Mouse (Mus musculus) testis, adult 2 months (tissue): ENCODE measurements around the gene Fam171a2. TPM values are rescaled to one million over a fixed set of nuclear protein-coding genes. Genes with fewer than 3 reads are reported as not detected.

Source experiments
- H3K27ac ChIP-seq: fragments of 200-500 bp; 2 replicates; pipeline ENCODE4 v1.5.1; 2012; ENCODE audit warnings: low read depth, low read length; ENCODE audit not compliant: control insufficient read depth, insufficient read depth
- H3K27me3 ChIP-seq: fragments of 200-500 bp; 2 replicates; pipeline ENCODE4 v1.6.1; 2012; ENCODE audit warnings: mild to moderate bottlenecking, low read length, moderate library complexity; ENCODE audit not compliant: control insufficient read depth, insufficient read depth
- H3K36me3 ChIP-seq: fragments of 200-500 bp; 2 replicates; pipeline ENCODE4 v1.6.1; 2012; ENCODE audit warnings: mild to moderate bottlenecking, low read length; ENCODE audit not compliant: control insufficient read depth, insufficient read depth
- H3K4me1 ChIP-seq: fragments of 200-500 bp; 2 replicates; pipeline ENCODE4 v1.6.1; 2012; ENCODE audit warnings: low read length; ENCODE audit not compliant: control insufficient read depth, insufficient read depth
- H3K4me3 ChIP-seq: fragments of 200-500 bp; 2 replicates; pipeline ENCODE4 v1.5.1; 2012; ENCODE audit warnings: low read depth, mild to moderate bottlenecking, low read length, moderate library complexity, mixed read lengths; ENCODE audit not compliant: control insufficient read depth
- CTCF ChIP-seq: fragments of 200-500 bp; IDR thresholded peaks from 2 replicates; pipeline ENCODE4 v1.5.1; 2012; ENCODE audit warnings: low read depth, mild to moderate bottlenecking, inconsistent platforms, low read length, moderate library complexity; ENCODE audit not compliant: control insufficient read depth, insufficient read depth, insufficient replicate concordance
- POLR2A ChIP-seq: fragments of 200-500 bp; IDR thresholded peaks from 2 replicates; pipeline ENCODE4 v1.6.1; 2012; ENCODE audit warnings: low read depth, mild to moderate bottlenecking, inconsistent platforms, low read length, moderate library complexity; ENCODE audit not compliant: control insufficient read depth
- polyA plus RNA-seq: library from polyadenylated mRNA; depleted of rRNA; stranded (reverse); fragments of >200 nt; gene quantifications from 2 replicates; pipeline ENCODE4 v1.2.3, GENCODE M21; 2012

The Fam171a2 gene
- polyA plus RNA-seq, 1 experiment: 0.88 TPM

DNA sequence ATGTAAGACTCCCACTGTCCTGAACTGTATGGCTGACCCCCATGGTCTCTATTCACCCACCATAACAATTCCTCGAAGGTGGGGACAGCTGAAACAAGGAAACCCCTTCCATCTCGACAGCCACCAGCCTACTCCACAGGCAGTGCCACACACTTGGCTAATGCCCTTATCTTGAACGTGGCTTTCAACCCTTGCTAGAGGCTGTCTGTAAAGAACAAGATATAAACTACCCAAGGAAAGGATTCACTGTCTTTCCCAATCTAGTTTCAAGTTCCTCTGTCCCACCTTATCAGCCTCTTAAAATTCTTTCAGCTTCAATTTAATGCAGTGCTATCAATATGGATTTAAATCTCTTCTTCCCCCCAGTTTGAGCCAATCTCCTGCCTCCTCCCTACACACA lies 17.9 kb downstream of the Fam171a2 start:
- H3K27me3 ChIP-seq: no peaks in the 10 kb centered on the region
- peaks cover 7% of the 10 kb centered on the region for H3K4me1 ChIP-seq
- no peaks in the 10 kb centered on the region for H3K36me3 ChIP-seq
- no peak overlapping the region; the same call in 1 of the 2 replicates for H3K4me3 ChIP-seq
- TF ChIP-seq POLR2A: no peak
- TF ChIP-seq CTCF: no peak
- H3K27ac ChIP-seq: no peak overlapping the region

DNA sequence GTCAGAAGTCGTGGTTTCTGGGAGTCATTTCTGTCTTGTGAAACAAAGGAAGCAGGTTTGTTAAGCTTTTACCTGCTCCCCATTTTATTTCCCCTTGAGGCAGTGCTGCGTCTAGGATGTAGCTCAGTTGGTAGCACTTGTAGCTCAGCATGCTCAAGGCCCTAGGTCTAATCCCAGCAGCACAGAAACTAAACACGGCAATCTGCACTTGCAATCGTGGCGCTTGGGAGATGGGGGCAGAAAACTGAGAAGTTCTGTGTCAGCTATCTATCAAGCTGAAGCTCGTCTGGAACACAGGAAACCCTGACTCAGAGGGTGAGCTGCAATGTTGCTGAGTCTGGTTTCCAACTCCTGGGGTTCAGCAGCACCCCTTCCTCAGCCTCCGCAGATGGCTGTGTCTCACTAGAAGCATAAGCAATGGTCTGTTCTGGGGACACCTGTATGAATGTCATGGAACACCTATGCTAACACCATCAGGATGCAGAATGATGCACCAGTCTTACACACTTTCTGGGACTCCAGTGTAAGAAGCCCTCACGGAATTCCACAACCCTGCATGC lies 18.4 kb downstream of the Fam171a2 start:
- no peak overlapping the region for H3K4me3 ChIP-seq
- no peaks in the 10 kb centered on the region for H3K36me3 ChIP-seq
- peaks cover 7% of the 10 kb centered on the region for H3K4me1 ChIP-seq
- TF ChIP-seq CTCF (no peak), POLR2A (no peak)
- no peaks in the 10 kb centered on the region for H3K27me3 ChIP-seq
- no peak overlapping the region for H3K27ac ChIP-seq

DNA sequence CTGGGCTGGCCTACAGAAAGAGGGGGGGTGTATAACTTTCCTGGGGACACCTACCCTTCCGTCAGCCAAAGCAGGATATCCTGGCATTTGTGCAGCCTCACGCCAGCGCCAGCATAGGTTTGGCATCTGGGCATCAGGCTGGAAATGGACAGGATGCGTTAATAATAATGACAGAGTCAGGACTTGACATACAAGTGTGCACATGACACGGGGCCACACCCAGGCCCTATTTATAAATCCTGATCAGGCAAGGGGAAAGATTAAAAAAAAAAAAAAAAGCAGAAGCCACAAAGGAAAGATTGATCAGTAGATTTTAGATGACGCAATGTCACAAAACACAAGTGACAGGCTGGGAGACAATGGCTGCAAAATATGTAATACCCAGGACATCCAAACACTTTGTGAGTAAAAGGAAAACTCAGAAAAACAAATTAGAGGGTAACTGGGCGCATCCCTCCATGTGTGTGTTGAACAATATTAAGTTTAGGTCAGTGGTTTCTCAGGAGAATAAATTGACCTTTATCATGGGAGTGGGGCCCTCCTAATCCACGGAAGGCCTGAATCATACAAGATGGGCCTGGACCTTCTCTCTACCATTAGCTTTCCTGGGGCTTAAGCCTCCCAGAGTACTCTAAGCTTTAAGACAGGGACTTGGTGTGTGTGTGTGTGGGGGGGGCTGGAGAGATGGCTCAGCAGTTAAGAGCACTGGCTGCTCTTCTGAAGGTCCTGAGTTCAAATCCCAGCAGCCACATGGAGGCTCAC lies 21.7 kb downstream of the Fam171a2 start:
- no peaks in the 10 kb centered on the region for H3K27me3 ChIP-seq
- H3K27ac ChIP-seq: no peak overlapping the region
- no peak overlapping the region for H3K4me3 ChIP-seq
- peaks cover 7% of the 10 kb centered on the region for H3K4me1 ChIP-seq
- TF ChIP-seq CTCF (no peak), POLR2A (no peak)
- no peaks in the 10 kb centered on the region for H3K36me3 ChIP-seq

DNA sequence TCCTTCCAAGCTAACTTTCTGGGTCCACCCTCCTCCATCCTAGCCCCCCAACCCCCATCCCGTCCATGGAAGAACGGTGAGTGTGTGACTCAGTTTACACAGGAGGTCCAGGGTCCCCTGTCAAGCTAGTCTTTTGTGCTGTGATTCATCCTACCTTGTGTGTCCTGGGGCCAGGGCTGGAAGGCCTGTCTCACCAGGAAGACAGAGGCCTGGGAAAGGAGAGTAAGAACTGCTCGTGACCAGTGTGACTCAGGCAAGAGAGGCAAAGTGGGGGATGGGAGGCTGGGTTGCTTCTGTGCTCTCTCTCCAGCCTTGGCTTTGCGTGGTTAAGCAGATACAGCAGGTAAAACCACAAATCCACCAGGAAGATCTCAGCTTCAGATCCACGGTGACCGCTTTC lies 22.8 kb downstream of the Fam171a2 start:
- no peaks in the 10 kb centered on the region for H3K36me3 ChIP-seq
- no peak overlapping the region for H3K4me3 ChIP-seq
- no peaks in the 10 kb centered on the region for H3K4me1 ChIP-seq
- H3K27me3 ChIP-seq: no peaks in the 10 kb centered on the region
- TF ChIP-seq POLR2A (no peak), CTCF (no peak)
- H3K27ac ChIP-seq: no peak overlapping the region

DNA sequence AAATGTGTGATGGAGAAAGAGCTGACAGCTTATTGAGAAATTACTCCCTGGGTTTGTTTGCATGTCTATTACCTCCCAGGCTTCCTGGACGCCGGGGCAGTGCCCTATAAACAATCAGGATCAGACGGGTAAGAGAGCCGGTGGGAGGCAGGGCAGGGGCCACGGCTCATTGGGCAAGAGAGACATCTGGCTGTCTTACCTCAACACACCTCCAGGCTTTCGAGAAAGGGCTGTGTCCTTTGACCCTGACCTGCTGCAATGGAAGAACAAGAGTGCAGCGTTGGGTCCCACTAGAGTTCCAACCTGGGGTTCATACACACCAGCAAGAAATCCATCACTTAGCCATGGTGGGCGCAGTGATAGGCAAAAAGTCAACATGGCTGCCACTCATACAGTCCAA lies 25.9 kb downstream of the Fam171a2 start:
- TF ChIP-seq CTCF (no peak), POLR2A (no peak)
- Histone ChIP-seq H3K27me3 (no peaks in the 10 kb centered on the region), H3K4me1 (no peaks in the 10 kb centered on the region), H3K36me3 (no peaks in the 10 kb centered on the region), H3K27ac (no peak overlapping the region), H3K4me3 (no peak overlapping the region)

DNA sequence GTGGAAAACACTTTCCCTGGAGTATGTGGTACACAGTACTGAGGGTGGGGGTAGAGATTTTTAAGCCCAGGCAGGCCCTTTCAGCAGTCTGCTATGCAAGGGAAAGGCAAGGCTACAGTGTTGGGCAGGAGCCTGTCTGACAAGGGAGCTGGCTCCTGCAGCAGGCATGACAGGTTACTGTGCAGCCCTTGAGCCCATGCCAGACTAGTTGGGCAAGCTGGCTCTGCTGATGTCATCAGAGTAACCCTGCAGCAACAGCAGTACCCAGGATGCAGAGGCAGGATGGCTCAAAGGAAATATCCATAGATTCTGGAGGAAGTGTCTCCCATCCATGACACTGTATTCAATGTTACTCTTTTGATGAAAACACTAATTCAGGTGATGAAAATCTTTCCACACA lies 28.6 kb downstream of the Fam171a2 start:
- H3K4me3 ChIP-seq: no peak overlapping the region
- TF ChIP-seq CTCF: no peak
- TF ChIP-seq POLR2A: no peak
- no peaks in the 10 kb centered on the region for H3K36me3 ChIP-seq
- H3K27ac ChIP-seq: no peak overlapping the region
- H3K27me3 ChIP-seq: no peaks in the 10 kb centered on the region
- no peaks in the 10 kb centered on the region for H3K4me1 ChIP-seq

DNA sequence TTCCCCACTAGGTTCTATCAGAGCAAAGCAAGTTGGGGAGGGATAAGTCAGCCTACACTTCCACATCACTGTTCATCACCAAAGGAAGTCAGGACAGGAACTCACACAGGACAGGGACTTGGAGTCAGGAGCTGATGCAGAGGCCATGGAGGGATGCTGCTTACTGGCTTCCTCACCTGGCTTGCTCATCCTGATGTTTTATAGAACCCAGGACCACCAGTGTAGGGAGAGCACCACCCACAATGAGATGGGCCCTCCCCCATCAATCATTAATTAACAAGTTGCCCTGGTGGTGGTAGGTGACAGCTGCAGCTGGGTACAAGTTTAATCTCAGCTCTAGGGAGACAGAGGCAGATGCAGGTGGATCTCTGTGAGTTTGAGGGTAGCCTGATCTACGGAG lies 30.3 kb downstream of the Fam171a2 start:
- Histone ChIP-seq H3K4me3 (no peak overlapping the region), H3K36me3 (no peaks in the 10 kb centered on the region), H3K27me3 (no peaks in the 10 kb centered on the region), H3K27ac (no peak overlapping the region), H3K4me1 (no peaks in the 10 kb centered on the region)
- TF ChIP-seq POLR2A (no peak), CTCF (no peak)
